Mouse (Mus musculus) midbrain, embryonic 16.5 days (tissue): ENCODE measurements at regions not wholly inside any gene's neighbourhood (a gene's known extent, or its start where the extent isn't known, plus 50 kb on each side); places are given as distances from the start of the nearest gene placed in this dataset.

ENCODE experiments used
- ATAC-seq: fragments of 200-750 bp; cut with Nextera tagmentation; 2 replicates; pipeline ENCODE4 v1.8.0; 2017; ENCODE audit warnings: moderate TSS enrichment
- H3K27ac ChIP-seq: fragments of 300-500 bp; sonication (generic); 2 replicates; pipeline ENCODE4 v1.5.1; 2014; ENCODE audit warnings: mild to moderate bottlenecking, low read length, mixed read lengths
- H3K27me3 ChIP-seq: fragments of 300-500 bp; sonication (generic); 2 replicates; pipeline ENCODE4 v1.6.1; 2014; ENCODE audit warnings: low read depth, low read length, mixed read lengths; ENCODE audit not compliant: control insufficient read depth, insufficient read depth
- H3K36me3 ChIP-seq: fragments of 300-500 bp; sonication (generic); 2 replicates; pipeline ENCODE4 v1.6.1; 2014; ENCODE audit warnings: mild to moderate bottlenecking, low read length, moderate library complexity, mixed read lengths; ENCODE audit not compliant: control insufficient read depth, insufficient read depth
- H3K4me1 ChIP-seq: fragments of 300-500 bp; sonication (generic); 2 replicates; pipeline ENCODE4 v1.6.1; 2014; ENCODE audit warnings: mild to moderate bottlenecking, low read length, mixed read lengths; ENCODE audit not compliant: control insufficient read depth, insufficient read depth
- H3K4me2 ChIP-seq: fragments of 300-500 bp; sonication (generic); 2 replicates; pipeline ENCODE4 v1.6.1; 2014; ENCODE audit warnings: mild to moderate bottlenecking, low read length, mixed read lengths
- H3K4me3 ChIP-seq: fragments of 300-500 bp; sonication (generic); 2 replicates; pipeline ENCODE4 v1.5.1; 2014; ENCODE audit warnings: low read depth, mild to moderate bottlenecking, low read length, moderate library complexity, mixed read lengths
- H3K9ac ChIP-seq: fragments of 300-500 bp; sonication (generic); 2 replicates; pipeline ENCODE4 v1.6.1; 2014; ENCODE audit warnings: low read depth, low read length, mixed read lengths
- H3K9me3 ChIP-seq: fragments of 300-500 bp; sonication (generic); replicated peaks from 2 replicates; pipeline ENCODE4 v1.6.1; 2014; ENCODE audit warnings: mild to moderate bottlenecking, low read length, mixed read lengths; ENCODE audit not compliant: control insufficient read depth, poor library complexity, severe bottlenecking
- WGBS: fragments of 180-500 bp; shearing (Covaris S2); extraction: QIAGEN DNeasy Blood & Tissue Kit; methylation state at CpG from one replicate; pipeline ENCODE4 v1.1.7; 2014; 5-methylcytosine and 5-hydroxymethylcytosine counted together

- H3K27me3 ChIP-seq: no peaks in the 10 kb centered on the region
- no peak overlapping the region for H3K27ac ChIP-seq
- H3K36me3 ChIP-seq: no peaks in the 10 kb centered on the region
- no peaks in the 10 kb centered on the region; the same call in 1 of the 2 replicates for H3K4me1 ChIP-seq
- ATAC-seq: no peak
- H3K4me2 ChIP-seq: no peak overlapping the region
- WGBS: 86% methylated on average over 7 of the region's 7 CpGs
- H3K9me3 ChIP-seq: no peaks in the 10 kb centered on the region
- no peak overlapping the region for H3K4me3 ChIP-seq
- no peak overlapping the region for H3K9ac ChIP-seq
Measured at GRCm38 (mm10) chr6:52423581-52424107, 110.3 kb downstream of the Evx1 start.

GRCm38 (mm10) chr6:52424440-52424839 is 111.1 kb downstream of the Evx1 start:
- no peak overlapping the region for H3K9ac ChIP-seq
- H3K9me3 ChIP-seq: no peaks in the 10 kb centered on the region
- no peak overlapping the region for H3K4me2 ChIP-seq
- no peak overlapping the region for H3K27ac ChIP-seq
- no peaks in the 10 kb centered on the region for H3K27me3 ChIP-seq
- 86% methylated on average over 5 of the region's 5 CpGs for WGBS
- no peaks in the 10 kb centered on the region for H3K4me1 ChIP-seq
- no peak overlapping the region for H3K4me3 ChIP-seq
- ATAC-seq: no peak
- no peaks in the 10 kb centered on the region for H3K36me3 ChIP-seq

GRCm38 (mm10) chr6:52425082-52425481 is 111.8 kb downstream of the Evx1 start:
- ATAC-seq: no peak
- Histone ChIP-seq H3K9ac (no peak overlapping the region), H3K4me1 (no peaks in the 10 kb centered on the region), H3K9me3 (no peaks in the 10 kb centered on the region), H3K4me3 (no peak overlapping the region), H3K27ac (no peak overlapping the region), H3K4me2 (no peak overlapping the region), H3K27me3 (no peaks in the 10 kb centered on the region), H3K36me3 (no peaks in the 10 kb centered on the region)
- WGBS: 98% methylated on average over 4 of the region's 4 CpGs

- 83% methylated on average over 11 of the region's 11 CpGs for WGBS
Measured at GRCm38 (mm10) chr6:52428489-52429203, 115.3 kb downstream of the Evx1 start.

GRCm38 (mm10) chr6:52429204-52429552 is 115.9 kb downstream of the Evx1 start:
- H3K27ac ChIP-seq: no peak overlapping the region
- no peaks in the 10 kb centered on the region for H3K36me3 ChIP-seq
- H3K9ac ChIP-seq: no peak overlapping the region
- H3K27me3 ChIP-seq: no peaks in the 10 kb centered on the region
- H3K9me3 ChIP-seq: no peaks in the 10 kb centered on the region
- ATAC-seq: no peak
- WGBS: 86% methylated on average over 5 of the region's 5 CpGs
- H3K4me1 ChIP-seq: no peaks in the 10 kb centered on the region
- no peak overlapping the region for H3K4me3 ChIP-seq
- no peak overlapping the region for H3K4me2 ChIP-seq

More at GRCm38 (mm10) chr6:52428489-52429203, 115.3 kb downstream of the Evx1 start:
- H3K36me3 ChIP-seq: no peaks in the 10 kb centered on the region
- H3K9me3 ChIP-seq: no peaks in the 10 kb centered on the region
- no peaks in the 10 kb centered on the region for H3K4me1 ChIP-seq
- no peak overlapping the region for H3K9ac ChIP-seq
- no peak overlapping the region for H3K4me2 ChIP-seq
- no peaks in the 10 kb centered on the region for H3K27me3 ChIP-seq
- ATAC-seq: no peak
- H3K27ac ChIP-seq: no peak overlapping the region
- no peak overlapping the region for H3K4me3 ChIP-seq

- Histone ChIP-seq H3K9ac (no peak overlapping the region), H3K4me2 (no peak overlapping the region), H3K27ac (no peak overlapping the region), H3K27me3 (no peaks in the 10 kb centered on the region), H3K4me3 (no peak overlapping the region), H3K9me3 (no peaks in the 10 kb centered on the region), H3K4me1 (no peaks in the 10 kb centered on the region), H3K36me3 (no peaks in the 10 kb centered on the region)
- ATAC-seq: no peak
- 79% methylated on average over 2 of the region's 2 CpGs for WGBS
Measured at GRCm38 (mm10) chr6:52433234-52433633, 119.9 kb downstream of the Evx1 start.

GRCm38 (mm10) chr6:52434771-52435170 is 121.5 kb downstream of the Evx1 start:
- H3K27me3 ChIP-seq: no peaks in the 10 kb centered on the region
- ATAC-seq: no peak
- no peak overlapping the region for H3K27ac ChIP-seq
- no peak overlapping the region for H3K9ac ChIP-seq
- no peak overlapping the region for H3K4me3 ChIP-seq
- no peaks in the 10 kb centered on the region for H3K9me3 ChIP-seq
- H3K4me2 ChIP-seq: no peak overlapping the region
- H3K36me3 ChIP-seq: no peaks in the 10 kb centered on the region
- WGBS: 84% methylated on average over 4 of the region's 4 CpGs
- no peaks in the 10 kb centered on the region for H3K4me1 ChIP-seq

GRCm38 (mm10) chr6:52435358-52435757 is 122.1 kb downstream of the Evx1 start:
- Histone ChIP-seq H3K36me3 (no peaks in the 10 kb centered on the region), H3K4me1 (no peaks in the 10 kb centered on the region), H3K27ac (no peak overlapping the region), H3K27me3 (no peaks in the 10 kb centered on the region), H3K4me3 (no peak overlapping the region), H3K4me2 (no peak overlapping the region), H3K9me3 (no peaks in the 10 kb centered on the region), H3K9ac (no peak overlapping the region)
- ATAC-seq: no peak
- 79% methylated on average over 5 of the region's 5 CpGs for WGBS

- Histone ChIP-seq H3K4me3 (no peak overlapping the region), H3K4me1 (peaks cover 6% of the 10 kb centered on the region; the same call in 1 of the 2 replicates), H3K4me2 (no peak overlapping the region), H3K27ac (no peak overlapping the region), H3K27me3 (no peaks in the 10 kb centered on the region), H3K9me3 (no peaks in the 10 kb centered on the region), H3K36me3 (no peaks in the 10 kb centered on the region), H3K9ac (no peak overlapping the region)
- ATAC-seq: no peak
- 54% methylated on average over 8 of the region's 8 CpGs for WGBS
Measured at GRCm38 (mm10) chr6:52438366-52438765, 125.1 kb downstream of the Evx1 start.
